Mouse (Mus musculus): Measurements from ENCODE around the gene Mapk1. TPM values are rescaled to one million over a fixed set of nuclear protein-coding genes. Genes with fewer than 3 reads are reported as not detected.
A peak's percentile ranks its signal among the peaks of the same experiment; 100 is the strongest.
"Not testable (repeated sequence)": the region's sequence is repeated elsewhere in the genome, so short reads cannot be mapped to it uniquely, and the experiment has no call there.

The Mapk1 gene
- total and polyA plus RNA-seq, 3 experiments: 162 to 317 (median 244) TPM

DNA sequence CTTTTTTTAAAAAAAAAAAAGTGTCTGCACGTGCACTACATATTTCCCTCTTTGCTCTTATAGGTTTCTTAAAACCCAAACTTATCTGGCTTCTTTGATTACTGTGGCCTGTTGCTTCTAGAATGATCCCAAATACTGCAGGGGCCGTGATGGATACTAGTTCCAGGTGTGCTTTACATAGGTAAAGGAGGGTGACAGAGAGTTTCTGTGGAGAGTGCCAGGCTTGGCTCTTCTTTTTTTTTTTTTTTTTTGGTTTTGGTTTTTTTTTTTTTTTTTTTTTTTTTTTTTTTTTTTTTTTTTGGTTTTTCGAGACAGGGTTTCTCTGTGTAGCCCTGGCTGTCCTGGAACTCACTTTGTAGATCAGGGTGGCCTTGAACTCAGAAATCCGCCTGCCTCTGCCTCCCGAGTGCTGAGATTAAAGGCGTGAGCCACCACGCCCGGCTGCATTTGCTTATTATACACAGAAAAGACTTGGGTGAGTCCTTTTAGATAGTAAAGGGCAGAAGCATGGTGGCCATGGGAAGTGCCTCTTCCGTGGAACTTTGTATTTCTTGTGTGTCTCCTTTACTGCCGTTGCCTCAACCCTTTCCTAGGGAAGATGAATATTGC lies 13.0 kb downstream of the Mapk1 start:
- TF ChIP-seq ZNF384 (IDR thresholded peaks at IDR 0.05; ENCODE audit: low read depth, low read length): peak; percentile 81
- H3K27me3 ChIP-seq (replicated peaks); DNase-seq (ENCODE audit: extremely low read depth); H3K27ac ChIP-seq (ENCODE audit: insufficient read depth, low read depth); H3K4me2 ChIP-seq (ENCODE audit: insufficient read depth, low read depth, poor library complexity, severe bottlenecking); dilution Hi-C loops (cut with MboI; ENCODE audit: extremely low pct_ligation_motif_present, extremely low pct_unique_long_range_greater_than_20kb, low sequenced_read_pairs); in situ Hi-C loops (cut with MboI; ENCODE audit: low pct_ligation_motif_present, low pct_unique_long_range_greater_than_20kb, low sequenced_read_pairs); H3K4me3 ChIP-seq (replicated peaks in 1 of 3; ENCODE audit: low read depth in 2 of 3, low read length in 2 of 3, poor library complexity in 1 of 3); H3K9me3 ChIP-seq (replicated peaks; ENCODE audit: low read length); H3K9ac ChIP-seq (ENCODE audit: insufficient read depth, low read depth): not testable (repeated sequence)
- Histone ChIP-seq H3K79me2 (replicated peaks; ENCODE audit: control insufficient read depth, extremely low read depth, insufficient read depth, poor library complexity, severe bottlenecking) (peaks cover 98% of the 10 kb centered on the region), H3K4me1 (ENCODE audit: control insufficient read depth in 1 of 2, insufficient read depth in 2 of 2) (peaks cover 3 to 64% of the 10 kb centered on the region in 2 experiments; a peak in 3 of 4 replicates), H3K36me3 (replicated peaks in 1 of 2; ENCODE audit: control insufficient read depth in 1 of 2, insufficient read depth in 1 of 2, low read length in 1 of 2) (peaks cover 10 to 71% of the 10 kb centered on the region in 2 experiments)

- Histone ChIP-seq H3K9ac (ENCODE audit: insufficient read depth, low read depth) (no peak overlapping the region), H3K79me2 (replicated peaks; ENCODE audit: control insufficient read depth, extremely low read depth, insufficient read depth, poor library complexity, severe bottlenecking) (peaks cover 95% of the 10 kb centered on the region), H3K9me3 (replicated peaks; ENCODE audit: low read length) (no peaks in the 10 kb centered on the region), H3K4me3 (replicated peaks in 1 of 3; ENCODE audit: low read depth in 2 of 3, low read length in 2 of 3, poor library complexity in 1 of 3) (no peak overlapping the region), H3K27me3 (replicated peaks) (no peaks in the 10 kb centered on the region), H3K36me3 (replicated peaks in 1 of 2; ENCODE audit: control insufficient read depth in 1 of 2, insufficient read depth in 1 of 2, low read length in 1 of 2) (peaks cover 3 to 63% of the 10 kb centered on the region in 2 experiments), H3K4me2 (ENCODE audit: insufficient read depth, low read depth, poor library complexity, severe bottlenecking) (no peak overlapping the region), H3K4me1 (ENCODE audit: control insufficient read depth in 1 of 2, insufficient read depth in 2 of 2) (peaks cover 3 to 50% of the 10 kb centered on the region in 2 experiments; a peak in 2 of 4 replicates), H3K27ac (ENCODE audit: insufficient read depth, low read depth) (no peak overlapping the region)
- in situ Hi-C loops (cut with MboI; ENCODE audit: low pct_ligation_motif_present, low pct_unique_long_range_greater_than_20kb, low sequenced_read_pairs): no loop called here
- TF ChIP-seq JUND (conservative IDR thresholded peaks at IDR 0.05; ENCODE audit: low read depth, low read length) (no peak), ZNF384 (IDR thresholded peaks at IDR 0.05; ENCODE audit: low read depth, low read length) (no peak), CTCF (conservative IDR thresholded peaks at IDR 0.05 in 1 of 2, IDR thresholded peaks at IDR 0.05 in 1 of 2; ENCODE audit: low read depth in 2 of 2, low read length in 2 of 2) (no peak), BHLHE40 (IDR thresholded peaks at IDR 0.05; ENCODE audit: low read depth, low read length) (no peak), IRF4 (IDR thresholded peaks at IDR 0.05; ENCODE audit: low read depth, low read length) (no peak), E2F4 (IDR thresholded peaks at IDR 0.05; ENCODE audit: insufficient replicate concordance, low read depth, low read length) (no peak), EP300 (IDR thresholded peaks at IDR 0.05; ENCODE audit: low read length) (no peak)
- dilution Hi-C loops (cut with MboI; ENCODE audit: extremely low pct_ligation_motif_present, extremely low pct_unique_long_range_greater_than_20kb, low sequenced_read_pairs): no loop called here
- no peak for DNase-seq (ENCODE audit: extremely low read depth)
Measured at GRCm38 (mm10) chr16:17001109-17001508, 17.9 kb downstream of the Mapk1 start.

- Histone ChIP-seq H3K4me1 (ENCODE audit: control insufficient read depth in 1 of 2, insufficient read depth in 2 of 2) (peaks cover 5 to 28% of the 10 kb centered on the region in 2 experiments; a peak in 3 of 4 replicates), H3K4me2 (ENCODE audit: insufficient read depth, low read depth, poor library complexity, severe bottlenecking) (no peak overlapping the region), H3K4me3 (replicated peaks in 1 of 3; ENCODE audit: low read depth in 2 of 3, low read length in 2 of 3, poor library complexity in 1 of 3) (no peak overlapping the region), H3K36me3 (replicated peaks in 1 of 2; ENCODE audit: control insufficient read depth in 1 of 2, insufficient read depth in 1 of 2, low read length in 1 of 2) (peaks cover 9 to 65% of the 10 kb centered on the region in 2 experiments), H3K27ac (ENCODE audit: insufficient read depth, low read depth) (no peak overlapping the region), H3K27me3 (replicated peaks) (no peaks in the 10 kb centered on the region), H3K9ac (ENCODE audit: insufficient read depth, low read depth) (no peak overlapping the region), H3K9me3 (replicated peaks; ENCODE audit: low read length) (no peaks in the 10 kb centered on the region), H3K79me2 (replicated peaks; ENCODE audit: control insufficient read depth, extremely low read depth, insufficient read depth, poor library complexity, severe bottlenecking) (peaks cover 91% of the 10 kb centered on the region)
- DNase-seq (ENCODE audit: extremely low read depth): no peak
- no peak for TF ChIP-seq UBTF (IDR thresholded peaks at IDR 0.05; ENCODE audit: low read depth, low read length)
- TF ChIP-seq JUN (IDR thresholded peaks at IDR 0.05; ENCODE audit: insufficient read depth, low read depth, low read length): no peak
- TF ChIP-seq POLR2AphosphoS2 (IDR thresholded peaks at IDR 0.05; ENCODE audit: low read depth, low read length): no peak
- TF ChIP-seq USF2 (conservative IDR thresholded peaks at IDR 0.05; ENCODE audit: low read depth, low read length): no peak
- no peak for TF ChIP-seq CTCF (conservative IDR thresholded peaks at IDR 0.05 in 1 of 2, IDR thresholded peaks at IDR 0.05 in 1 of 2; ENCODE audit: low read depth in 2 of 2, low read length in 2 of 2)
- no peak for TF ChIP-seq ZMIZ1 (IDR thresholded peaks at IDR 0.05; ENCODE audit: low read depth, low read length)
- no peak for TF ChIP-seq MAX (IDR thresholded peaks at IDR 0.05; ENCODE audit: low read length)
- TF ChIP-seq MXI1 (IDR thresholded peaks at IDR 0.05; ENCODE audit: low read depth, low read length): no peak
- dilution Hi-C loops (cut with MboI; ENCODE audit: extremely low pct_ligation_motif_present, extremely low pct_unique_long_range_greater_than_20kb, low sequenced_read_pairs) (no loop called here), in situ Hi-C loops (cut with MboI; ENCODE audit: low pct_ligation_motif_present, low pct_unique_long_range_greater_than_20kb, low sequenced_read_pairs) (no loop called here)
Measured at GRCm38 (mm10) chr16:17007070-17007469, 23.9 kb downstream of the Mapk1 start.
